Mouse (Mus musculus) urinary bladder, postnatal 4 days (tissue): ENCODE measurements around the gene 4930564D02Rik.

Experiments used
- DNase-seq, 2 experiments: peaks; one replicate each; pipeline ENCODE4 v3.0.0; 2021 to 2022; ENCODE audit warnings: low spot score in 2 of 2

Gene 4930564D02Rik

GRCm38 (mm10) chr3:105113859-105114258 is 47.2 kb downstream of the 4930564D02Rik start:
- DNase-seq = no peak

GRCm38 (mm10) chr3:105114269-105114668 is 47.6 kb downstream of the 4930564D02Rik start:
- DNase-seq = peak; percentile 58 to 68

- DNase-seq = no peak
These were observed 50.0 kb downstream of the 4930564D02Rik start for GRCm38 (mm10) chr3:105116596-105116995.

- DNase-seq = no peak
These were observed 57.1 kb downstream of the 4930564D02Rik start for GRCm38 (mm10) chr3:105123776-105124175.

GRCm38 (mm10) chr3:105127881-105128280 is 61.2 kb downstream of the 4930564D02Rik start:
- DNase-seq = peak in 1 of 2 experiments; percentile 24
